Mouse (Mus musculus) thymus, adult 18-20 months (tissue): ENCODE results near the gene G3bp2.

Experiments
- DNase-seq, 2 experiments: peaks; one replicate each; pipeline ENCODE4 v3.0.0; 2022; ENCODE audit warnings: mixed read lengths in 2 of 2

Gene G3bp2

DNA sequence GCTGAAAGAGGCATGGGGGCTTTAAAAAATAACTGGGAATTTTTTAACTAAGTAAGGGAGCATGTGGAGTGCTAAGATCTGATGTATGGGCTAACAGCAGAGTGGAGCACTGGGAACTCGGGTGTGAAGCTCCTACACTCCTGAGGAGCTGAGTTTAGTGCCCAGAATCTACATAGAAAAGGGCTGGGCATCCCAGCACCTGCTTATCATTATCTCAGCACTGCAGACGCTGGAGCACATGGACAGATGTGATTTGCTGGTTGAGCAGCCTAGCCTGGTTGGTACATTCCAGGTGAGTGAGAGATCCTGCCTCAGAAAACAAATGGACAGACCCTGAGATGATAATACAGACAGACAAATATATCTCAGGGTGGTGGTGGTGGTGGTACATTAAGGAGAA, 73.7 kb downstream of the G3bp2 start:
- DNase-seq = no peak

DNA sequence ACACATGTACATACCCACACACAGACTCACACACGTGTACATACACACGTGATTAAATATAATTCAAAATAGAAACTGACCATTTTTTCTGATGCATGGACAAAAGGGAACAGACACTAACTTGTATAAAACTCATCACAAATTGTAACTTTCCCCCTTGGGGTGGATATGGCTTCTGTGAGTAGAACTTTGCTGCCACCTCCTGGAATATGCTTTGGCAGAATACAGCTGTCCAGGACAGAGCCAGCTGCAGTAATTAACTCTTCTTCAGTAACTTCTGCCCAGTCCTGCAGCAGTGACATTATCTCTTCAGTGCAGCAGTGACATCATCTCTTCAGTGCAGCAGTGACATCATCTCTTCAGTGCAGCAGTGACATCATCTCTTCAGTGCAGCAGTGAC, 80.5 kb downstream of the G3bp2 start:
- no peak for DNase-seq
